Mouse (Mus musculus) liver, adult 10 weeks (tissue): ENCODE measurements around the gene Cox20. TPM values are rescaled to one million over a fixed set of nuclear protein-coding genes. Genes with fewer than 3 reads are reported as not detected.

Experiments used
- polyA plus RNA-seq: library from polyadenylated mRNA; stranded (reverse); fragments of 350-450 nt; fragmentation: Illumina TruSeq; extraction: RNeasy Lipid Tissue Mini Kit (QIAGEN cat#74804); gene quantifications from one replicate; pipeline ENCODE4 v1.2.3, GENCODE M21; 2014; ENCODE audit warnings: low read depth, low replicate concordance

Cox20 gene
- 299 TPM for polyA plus RNA-seq

GRCm38 (mm10) chr1:178318389-178319184, at the start of gene Cox20:
TSS of gene Cox20 (plus strand) at chr1:178319130.

GRCm38 (mm10) chr1:178337551-178338317, 18.8 kb downstream of the Cox20 start, which contains the start of gene Hnrnpu:
TSS of gene Hnrnpu (minus strand) at chr1:178337797.

Other genes with a start within 250 kb of the Cox20 start
- gene Desi2, start 131.7 kb upstream of the Cox20 start, polyA plus RNA-seq, result 26.9 TPM
- 389 TPM for gene Hnrnpu, start 18.7 kb downstream of the Cox20 start, polyA plus RNA-seq
- gene Efcab2, start 87.0 kb downstream of the Cox20 start, polyA plus RNA-seq, result 6.3 TPM
- gene Kif26b, start 210.0 kb downstream of the Cox20 start, polyA plus RNA-seq, result 0.08 TPM